Comparison of ENCODE assay signal across 17 mouse cellular contexts in the genomic region with DNA sequence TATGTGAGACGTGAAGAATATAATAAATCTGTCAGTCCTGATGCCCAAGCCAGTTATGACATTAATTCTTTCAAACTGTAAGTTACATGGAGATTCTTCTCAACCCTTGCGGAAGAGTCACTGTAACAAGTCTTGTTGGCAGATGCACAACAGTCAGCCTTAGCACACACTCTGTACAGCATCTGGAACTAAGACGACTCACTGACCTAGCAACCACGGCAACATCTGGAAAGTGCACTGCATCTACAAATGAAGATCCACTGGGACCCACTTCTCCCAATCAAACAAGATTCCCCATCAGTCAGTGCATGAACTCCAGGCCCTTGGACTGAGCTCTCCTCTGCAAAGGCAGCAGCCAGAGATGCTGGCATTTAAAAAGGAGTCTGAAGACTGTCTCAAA.
"Had no signal": no experiment of that assay in that cellular context is flagged by ENCODE, and none has a peak within 500 bp of the region (broad histone marks: within the 10 kb centered on the region; RNA-seq: fewer than 3 reads in every experiment).

No protein-coding gene starts in this region.

- H3K9ac ChIP-seq: kidney, embryonic 15.5 days; liver, embryonic 14.5 days; neural tube, embryonic 12.5 days; stomach, embryonic 15.5 days had no signal

- DNase-seq: kidney, adult 2 months; kidney, postnatal 25 days; layer of hippocampus, adult 9-11 months; layer of hippocampus, postnatal 36 days; liver; lung, adult 18-20 months; lung, postnatal 36 days; midbrain, embryonic 14.5 days; retina, postnatal 1 day; right cerebral cortex, postnatal 4 days; thymus, postnatal 36 days had no signal

- H3K27ac ChIP-seq: kidney, embryonic 15.5 days; liver, embryonic 14.5 days; midbrain, embryonic 10.5 days; neural tube, embryonic 12.5 days; stomach, embryonic 15.5 days had no signal

- H3K4me2 ChIP-seq: kidney, embryonic 15.5 days; neural tube, embryonic 12.5 days; stomach, embryonic 15.5 days had no signal

- H3K4me3 ChIP-seq: kidney, embryonic 15.5 days; midbrain, embryonic 10.5 days; myocyte; neural tube, embryonic 12.5 days; stomach, embryonic 15.5 days had no signal

- H3K27me3 ChIP-seq: kidney, embryonic 15.5 days; neural tube, embryonic 12.5 days; stomach, embryonic 15.5 days had no signal

- H3K9me3 ChIP-seq: kidney, embryonic 15.5 days; midbrain, embryonic 10.5 days; neural tube, embryonic 12.5 days; stomach, embryonic 15.5 days had no signal

- H3K36me3 ChIP-seq: kidney, embryonic 15.5 days; midbrain, embryonic 10.5 days; neural tube, embryonic 12.5 days; stomach, embryonic 15.5 days had no signal

- H3K4me1 ChIP-seq: kidney, embryonic 15.5 days; midbrain, embryonic 10.5 days; neural tube, embryonic 12.5 days; stomach, embryonic 15.5 days had no signal
